Mouse (Mus musculus) left cerebral cortex, adult 8-10 months (tissue): ENCODE results near the gene Saal1. TPM values are rescaled to one million over a fixed set of nuclear protein-coding genes. Genes with fewer than 3 reads are reported as not detected.
"Not testable (repeated sequence)": the region's sequence is repeated elsewhere in the genome, so short reads cannot be mapped to it uniquely, and the experiment has no call there.

ENCODE experiments used
- DNase-seq, 2 experiments: peaks; one replicate each; pipeline ENCODE4 v3.0.0; 2022; ENCODE audit warnings: low spot score in 2 of 2
- total RNA-seq, 4 experiments: library from RNA; stranded (reverse); gene quantifications; 2 replicates each; pipeline ENCODE4 v1.2.4; 2022

Gene Saal1
- 1 to 10 TPM; 7.4 to 9.9 (median 8.8) TPM for total RNA-seq

DNA sequence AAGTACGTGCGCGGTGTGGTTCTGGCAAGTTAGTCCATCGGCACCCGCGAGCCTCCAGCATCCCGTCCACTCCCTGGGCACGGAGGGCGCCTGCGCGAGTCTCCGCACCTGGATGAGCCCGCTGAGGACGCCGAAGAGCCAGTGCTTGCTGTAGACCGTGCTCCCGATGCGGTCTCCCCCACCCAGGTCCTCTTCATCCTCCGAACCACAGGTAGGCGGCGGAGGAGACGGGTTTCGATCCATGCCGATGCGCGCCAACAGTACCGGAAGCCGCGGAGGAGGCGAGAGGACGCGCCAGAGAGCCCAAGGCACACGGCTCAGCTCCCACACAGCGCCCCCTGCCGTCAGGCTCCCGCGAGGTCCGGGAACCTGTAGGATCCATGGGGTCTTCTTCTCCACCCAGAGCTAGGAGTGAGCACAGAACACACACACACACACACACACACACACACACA is at the start of gene Saal1:
Gene Saal1 (minus strand): TSS at position 291 of the 455 bp plus-strand sequence.
- DNase-seq: peak; percentile 65 to 69

GRCm38 (mm10) chr7:46751490-46751889 is 41.0 kb upstream of the Saal1 start, which contains the start of gene Saa2:
Gene Saa2 (plus strand): TSS chr7:46751790.
- no peak for DNase-seq

DNA sequence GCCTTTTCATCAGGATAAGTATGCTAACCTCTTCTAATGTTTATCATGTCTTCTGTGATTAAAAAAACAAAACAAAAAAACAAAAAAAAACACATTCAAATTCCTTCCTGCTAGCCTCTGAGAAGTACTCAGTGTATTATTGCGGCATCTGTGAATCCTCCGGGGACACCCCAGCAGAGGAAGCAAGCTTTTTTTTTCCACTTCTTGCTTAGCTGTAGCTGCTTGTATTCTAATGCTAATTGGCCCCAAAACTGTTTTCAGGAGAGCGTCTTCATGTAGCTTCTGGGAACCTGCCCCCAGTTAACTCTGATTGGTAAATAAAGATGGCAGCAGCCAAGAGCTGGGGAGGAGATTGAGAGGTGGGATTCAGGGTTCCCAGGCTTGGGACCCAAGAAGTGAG is 38.0 kb upstream of the Saal1 start:
- DNase-seq: no peak

GRCm38 (mm10) chr7:46746381-46746780 is 35.9 kb upstream of the Saal1 start:
- DNase-seq: no peak

DNA sequence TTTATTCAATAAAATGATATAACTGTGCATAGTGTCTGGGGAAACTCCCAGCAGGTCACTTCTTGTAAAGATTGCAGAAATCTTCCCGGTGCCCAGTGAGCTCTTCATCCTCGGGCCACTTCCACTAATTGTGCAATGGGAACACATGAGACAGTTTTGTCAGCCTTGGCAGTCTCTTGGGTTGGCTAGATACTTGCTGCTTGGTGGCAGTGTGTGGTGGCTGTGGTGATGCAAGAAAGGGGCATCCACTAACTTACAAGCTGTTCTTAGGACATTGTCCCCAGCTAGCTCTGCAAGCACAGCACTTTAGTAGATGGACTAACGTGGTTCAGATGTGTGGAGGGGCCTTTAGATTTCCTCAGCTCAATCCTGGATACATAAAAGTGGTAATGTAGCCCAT is 35.3 kb upstream of the Saal1 start:
- no peak for DNase-seq

- DNase-seq: not testable (repeated sequence)
Measured at GRCm38 (mm10) chr7:46742880-46743279, 32.4 kb upstream of the Saal1 start, which contains the start of gene Saa1. Gene Saa1 (minus strand): TSS chr7:46742980.

DNA sequence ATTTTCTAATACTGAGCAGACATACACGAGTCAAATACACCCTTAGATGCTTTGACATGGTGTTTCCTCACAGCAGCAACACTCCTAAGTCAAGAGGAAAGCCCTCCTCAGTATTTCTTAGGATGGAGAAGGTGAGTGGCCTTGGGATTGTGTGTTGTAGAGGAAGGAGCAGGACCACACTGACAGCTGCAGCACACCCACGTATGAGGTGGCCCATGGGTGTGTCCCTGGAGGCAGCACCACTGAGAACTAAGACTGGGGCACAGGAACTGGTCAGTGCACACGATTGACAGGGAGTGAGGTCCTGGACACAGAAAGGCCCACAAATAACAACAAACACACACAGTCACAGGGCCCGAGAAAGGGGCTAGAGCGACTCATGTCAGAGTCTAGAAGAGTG is 29.6 kb upstream of the Saal1 start:
- DNase-seq: not testable (repeated sequence)

DNA sequence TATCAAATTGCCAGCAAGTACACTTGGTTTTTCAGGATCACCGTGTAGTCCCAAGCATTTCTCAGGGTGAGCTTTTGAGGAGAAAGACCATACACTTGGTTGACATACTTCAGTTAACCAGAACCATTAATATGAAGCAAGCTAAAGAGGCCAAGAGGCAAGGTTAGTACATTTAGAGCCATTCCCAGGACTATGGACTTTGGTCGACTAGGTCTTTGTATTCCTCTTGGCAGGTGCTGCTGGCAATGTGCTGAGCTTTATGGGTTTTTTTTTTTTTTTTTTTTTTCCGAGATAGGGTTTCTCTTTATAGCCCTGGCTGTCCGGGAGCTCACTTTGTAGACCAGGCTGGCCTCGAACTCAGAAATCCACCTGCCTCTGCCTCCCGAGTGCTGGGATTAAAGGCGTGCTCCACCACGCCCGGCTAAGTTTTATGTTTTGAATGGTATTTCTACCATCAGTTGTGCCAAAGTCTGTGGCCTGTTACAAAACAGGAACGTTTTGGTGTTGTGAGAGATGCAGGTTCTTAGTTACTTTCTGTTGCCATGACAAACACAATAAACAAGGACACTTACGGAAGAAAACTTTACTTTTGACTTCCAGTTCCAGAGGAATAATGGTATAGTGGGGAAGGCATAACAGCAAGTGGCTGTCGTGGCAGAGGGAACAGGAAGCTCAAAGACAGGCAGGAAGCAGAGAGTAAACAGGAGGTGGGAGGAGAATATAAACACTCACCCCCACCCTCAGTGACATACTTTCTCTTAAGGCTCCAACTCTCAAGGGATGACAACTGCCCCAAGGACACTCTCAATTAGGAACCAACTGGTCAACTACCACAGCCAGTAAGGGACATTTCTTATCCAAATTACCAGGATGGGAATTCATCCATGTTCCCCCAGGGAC is 28.3 kb upstream of the Saal1 start:
- DNase-seq: no peak

DNA sequence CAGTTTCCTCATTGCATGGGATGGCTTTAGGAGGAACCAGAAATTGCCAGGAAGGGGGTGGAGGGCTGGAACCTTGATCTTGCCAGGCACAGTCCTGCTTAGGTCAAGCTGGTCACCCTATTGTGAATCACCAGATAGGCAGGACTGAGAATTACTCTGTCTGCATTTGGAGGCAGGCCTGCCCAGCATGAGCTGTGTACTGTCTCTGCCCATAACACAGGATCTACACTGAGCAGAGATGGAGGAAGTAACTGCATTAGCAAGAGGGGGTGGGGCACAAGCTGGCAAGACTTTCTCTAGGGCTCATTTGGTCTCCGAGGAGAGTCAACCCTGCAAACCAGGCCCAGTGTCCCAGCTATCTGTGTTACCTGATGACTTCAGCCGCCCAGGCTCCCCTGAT is 24.5 kb upstream of the Saal1 start:
- no peak for DNase-seq

GRCm38 (mm10) chr7:46732458-46732857 is 22.0 kb upstream of the Saal1 start, which contains the start of gene Saa4:
Gene Saa4 (minus strand): TSS chr7:46732603.
- no peak for DNase-seq

DNA sequence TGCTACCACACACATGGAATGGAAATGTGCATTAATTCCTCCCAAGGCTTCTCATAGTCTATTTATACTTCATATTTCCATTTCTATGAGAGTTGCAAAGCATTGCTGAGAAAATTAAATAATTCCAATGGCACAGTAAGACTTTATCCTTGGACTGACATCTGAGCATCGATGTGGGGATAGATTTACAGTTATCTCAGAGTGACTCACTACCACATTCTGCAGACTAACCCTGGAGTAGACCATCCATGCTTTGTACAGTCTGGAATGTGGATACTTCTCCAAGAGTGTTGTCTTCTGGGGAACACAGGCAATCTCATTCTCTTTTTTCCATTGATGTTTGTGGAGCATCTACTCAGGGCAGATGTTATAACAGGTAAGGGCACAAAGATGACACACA is 17.1 kb upstream of the Saal1 start:
- no peak for DNase-seq

DNA sequence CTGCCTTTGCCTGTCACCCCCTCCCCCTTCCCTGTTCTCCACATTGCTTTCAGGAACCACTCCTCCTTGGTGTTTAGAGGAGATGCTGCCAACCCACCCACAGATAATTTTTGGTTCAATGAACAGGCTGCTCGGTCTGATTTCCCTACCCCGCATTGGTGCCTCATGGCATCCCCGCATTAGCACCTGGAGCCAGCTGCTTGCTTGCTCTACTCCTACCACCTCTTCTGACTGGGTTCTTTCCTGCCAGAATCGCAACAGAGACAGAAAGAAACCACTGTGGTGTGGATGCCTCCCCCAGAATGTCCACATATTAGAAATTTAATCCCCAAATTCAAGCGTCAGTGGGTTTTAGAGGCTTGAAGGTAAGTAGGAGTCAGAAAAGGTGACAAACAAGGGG is 13.9 kb upstream of the Saal1 start:
- peak in 1 of 2 experiments; percentile 25 for DNase-seq

- no peak for DNase-seq
Measured at GRCm38 (mm10) chr7:46723849-46724248, 13.4 kb upstream of the Saal1 start.

DNA sequence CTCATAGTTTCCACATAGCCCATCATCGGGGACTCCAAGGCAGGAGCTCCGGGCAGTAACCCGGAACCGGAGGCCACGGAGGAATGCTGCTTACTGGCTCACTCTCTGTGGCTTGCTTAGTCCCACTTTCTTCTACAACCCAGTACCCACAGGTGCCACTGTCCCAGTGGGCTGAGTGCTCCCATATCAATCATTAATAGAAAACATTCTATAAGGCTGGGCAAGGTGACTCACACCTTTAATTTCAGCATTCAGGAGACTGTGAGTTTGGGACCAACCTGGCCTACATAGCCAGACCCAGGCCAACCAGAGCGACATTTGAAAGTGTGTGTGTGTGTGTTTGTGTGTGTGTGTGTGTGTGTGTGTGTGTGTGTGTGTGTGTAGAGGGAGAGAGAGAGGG is 12.9 kb upstream of the Saal1 start:
- no peak for DNase-seq

DNA sequence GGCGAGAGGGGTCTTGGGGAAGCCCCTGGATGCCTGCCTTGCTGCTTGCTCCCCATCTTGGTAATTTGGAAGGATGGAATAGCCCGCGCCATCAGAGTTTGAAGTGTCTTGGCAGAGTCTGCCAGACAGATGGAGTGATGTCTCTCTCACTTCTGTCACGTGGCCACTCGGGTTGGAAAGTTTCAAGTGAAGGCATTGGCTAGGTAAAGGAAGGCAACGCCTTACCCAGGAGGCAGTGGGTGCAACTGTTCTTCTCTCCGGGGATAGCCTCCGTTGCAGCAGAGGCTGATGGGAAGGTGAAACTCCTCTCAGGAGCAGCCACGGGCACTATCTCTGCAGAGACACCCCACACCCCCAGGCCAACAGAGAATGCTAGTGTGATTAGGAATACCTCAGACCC is 10.0 kb upstream of the Saal1 start:
- no peak for DNase-seq

DNA sequence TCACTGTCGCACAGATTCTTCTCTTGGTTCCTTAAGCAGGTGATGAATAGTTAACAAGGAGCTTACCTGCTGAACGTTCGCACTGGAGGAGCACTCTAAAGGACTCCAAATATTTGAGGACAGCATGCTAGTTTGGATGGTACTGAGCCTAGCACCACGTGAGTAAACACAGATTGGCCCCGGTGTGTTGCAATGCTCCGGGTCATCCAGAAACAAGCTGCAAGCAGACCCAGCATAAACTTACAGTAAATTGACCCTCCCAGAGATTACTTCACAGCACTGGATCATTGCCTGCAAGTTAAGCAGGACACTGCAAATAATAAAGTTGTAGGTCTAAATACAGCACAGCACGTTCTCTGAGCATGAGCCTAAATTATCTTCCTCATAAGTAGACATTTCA is 9.0 kb upstream of the Saal1 start:
- DNase-seq: no peak

GRCm38 (mm10) chr7:46718591-46719270 is 8.3 kb upstream of the Saal1 start:
- no peak for DNase-seq

DNA sequence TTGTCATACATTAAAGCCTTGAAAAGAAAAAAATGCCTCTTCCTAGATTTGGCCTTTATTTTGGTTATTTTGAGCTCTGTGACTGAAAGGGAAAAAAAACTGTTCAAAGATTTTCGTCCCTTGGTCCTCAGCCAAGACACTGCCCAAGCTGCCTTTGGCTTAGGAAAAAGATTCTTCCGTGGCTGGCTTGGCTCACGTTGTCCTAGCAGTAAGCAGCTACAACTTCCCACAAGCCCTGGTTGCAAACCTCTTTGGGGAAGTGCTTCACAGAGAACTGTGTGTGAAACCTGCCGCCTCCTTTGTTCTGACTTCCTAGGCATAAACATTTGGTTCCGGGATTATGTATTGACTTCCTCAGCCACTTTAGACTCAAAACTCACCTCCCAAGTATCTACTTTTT is 6.4 kb upstream of the Saal1 start:
- no peak for DNase-seq

DNA sequence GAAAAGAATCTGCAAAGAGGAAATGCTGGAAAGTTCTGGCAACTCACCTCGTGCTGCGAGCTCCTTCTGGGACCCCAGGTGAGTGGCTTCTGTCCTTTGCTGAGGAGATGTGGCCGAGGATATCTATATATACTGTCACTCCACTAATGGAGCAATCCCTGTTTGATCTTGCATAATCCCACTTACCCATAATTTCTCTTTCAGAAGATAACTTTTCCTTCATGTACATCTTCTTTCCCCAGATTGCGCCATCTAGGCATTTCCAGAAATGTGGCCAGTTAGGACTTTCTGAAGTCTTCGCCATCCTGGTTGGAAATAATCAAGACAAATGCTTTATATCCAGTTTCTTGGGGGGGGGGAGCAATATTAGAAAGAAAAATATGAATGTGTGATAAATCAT is 5.1 kb upstream of the Saal1 start, which contains the start of gene Saa3:
Gene Saa3 (minus strand): TSS at position 101 of the 400 bp plus-strand sequence.
- DNase-seq: no peak

DNA sequence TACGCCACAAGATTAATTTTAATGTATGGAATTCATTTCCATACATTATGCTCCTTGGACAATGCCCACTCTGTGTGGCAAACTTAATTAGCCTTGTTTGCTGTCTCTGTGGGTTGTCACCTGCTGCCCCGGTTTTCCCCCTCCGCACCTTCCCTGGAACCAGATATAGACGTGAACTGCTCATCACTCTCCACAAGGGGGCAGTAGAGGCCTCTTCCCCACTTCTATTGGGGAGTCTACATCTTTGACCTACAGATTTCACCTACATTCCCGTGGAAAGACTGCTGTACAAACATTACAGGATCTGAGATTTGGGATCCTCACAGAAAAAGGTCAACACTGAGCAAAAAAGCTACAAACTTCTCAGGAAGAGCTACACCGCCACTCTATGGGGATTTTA is 4.0 kb upstream of the Saal1 start:
- peak in 1 of 2 experiments; percentile 32 for DNase-seq

DNA sequence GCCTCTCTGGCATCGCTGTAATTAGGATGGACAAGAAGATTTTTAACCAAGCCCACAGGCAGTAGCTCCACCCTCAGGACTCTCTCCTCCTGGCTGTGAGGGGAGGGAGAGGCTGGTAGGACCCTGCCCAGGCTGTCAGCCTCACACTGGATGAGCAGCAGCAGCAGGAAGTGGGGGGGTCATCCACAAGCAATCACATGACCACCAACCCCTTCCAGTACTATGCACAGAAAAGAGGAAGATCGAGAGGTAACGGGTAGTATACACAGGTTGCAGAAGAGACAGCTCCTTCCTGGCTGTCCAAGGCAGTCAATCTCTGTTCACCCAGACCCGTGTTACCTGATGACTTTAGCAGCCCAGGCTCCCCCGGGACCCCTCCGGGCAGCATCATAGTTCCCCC is 1.8 kb upstream of the Saal1 start:
- no peak for DNase-seq

GRCm38 (mm10) chr7:46700521-46701025 is 9.9 kb downstream of the Saal1 start:
- DNase-seq: no peak
